Mouse (Mus musculus): Measurements from ENCODE around the gene Egfl6. TPM values are rescaled to one million over a fixed set of nuclear protein-coding genes. Genes with fewer than 3 reads are reported as not detected.

The Egfl6 gene
- polyA plus RNA-seq (2015; fragmentation: Nextera tagmentation; extraction: Ambion mirVana), result 5.2 and 5.3 TPM in 2 replicates

DNA sequence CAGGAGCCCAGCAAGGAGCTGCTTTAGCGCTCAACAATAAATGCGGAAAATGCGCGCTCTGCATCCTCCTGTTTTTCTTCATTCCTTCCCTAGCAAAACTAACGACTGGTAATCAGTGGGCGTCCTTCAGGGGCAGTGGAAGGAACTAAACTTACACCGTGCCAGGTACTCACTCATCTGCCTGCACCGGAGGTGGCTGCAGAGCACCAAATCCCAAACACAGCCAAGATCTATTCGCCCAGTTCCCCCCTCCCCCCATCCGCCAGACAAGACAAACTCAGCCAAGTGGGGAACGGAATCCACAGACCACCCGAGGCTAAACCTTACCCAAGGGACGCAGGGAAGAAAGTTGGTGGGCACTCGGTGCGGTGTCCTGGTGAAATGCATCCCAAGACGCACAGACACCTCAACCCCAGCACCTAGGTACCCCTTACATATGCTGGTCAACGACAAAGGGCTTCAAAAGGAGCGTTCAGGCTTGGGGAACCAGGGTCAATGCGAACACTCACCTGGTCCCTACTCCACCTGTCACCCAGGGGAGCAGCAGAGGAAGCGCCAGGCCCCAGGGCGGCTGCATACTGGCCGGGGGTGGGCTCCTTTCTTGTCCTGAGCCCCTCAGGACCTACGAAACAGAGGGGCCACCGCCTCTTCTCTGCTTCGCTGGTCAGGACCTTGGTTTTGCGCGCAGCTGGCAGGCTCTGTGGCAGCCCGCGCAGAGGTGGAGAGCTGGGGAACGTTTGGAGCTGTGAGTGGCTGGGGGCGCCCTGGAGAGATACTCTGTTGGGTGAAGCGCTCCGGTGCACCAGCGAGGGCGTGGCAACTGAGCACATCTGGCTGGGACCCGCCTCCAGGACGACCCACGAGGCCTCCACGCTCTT lies at the start of gene Egfl6:
Gene Egfl6, minus strand, starts transcription at position 774 of the 878 bp plus-strand sequence.
- Histone ChIP-seq H3K4me1 (replicated peaks) (no peaks in the 10 kb centered on the region), H3K9me3 (no peaks in the 10 kb centered on the region), H3K4me3 (replicated peaks) (peak within 1 kb of the TSS; percentile 31), H3K9ac (no peak within 1 kb of the TSS), H3K27ac (no peak within 1 kb of the TSS), H3K27me3 (replicated peaks) (peaks cover 8% of the 10 kb centered on the region), H3K4me2 (replicated peaks) (peak within 1 kb of the TSS; percentile 68), H3K36me3 (no peaks in the 10 kb centered on the region)
- WGBS, result 27% methylated on average over 39 of the region's 39 CpGs
- ATAC-seq, result peak; percentile 58

DNA sequence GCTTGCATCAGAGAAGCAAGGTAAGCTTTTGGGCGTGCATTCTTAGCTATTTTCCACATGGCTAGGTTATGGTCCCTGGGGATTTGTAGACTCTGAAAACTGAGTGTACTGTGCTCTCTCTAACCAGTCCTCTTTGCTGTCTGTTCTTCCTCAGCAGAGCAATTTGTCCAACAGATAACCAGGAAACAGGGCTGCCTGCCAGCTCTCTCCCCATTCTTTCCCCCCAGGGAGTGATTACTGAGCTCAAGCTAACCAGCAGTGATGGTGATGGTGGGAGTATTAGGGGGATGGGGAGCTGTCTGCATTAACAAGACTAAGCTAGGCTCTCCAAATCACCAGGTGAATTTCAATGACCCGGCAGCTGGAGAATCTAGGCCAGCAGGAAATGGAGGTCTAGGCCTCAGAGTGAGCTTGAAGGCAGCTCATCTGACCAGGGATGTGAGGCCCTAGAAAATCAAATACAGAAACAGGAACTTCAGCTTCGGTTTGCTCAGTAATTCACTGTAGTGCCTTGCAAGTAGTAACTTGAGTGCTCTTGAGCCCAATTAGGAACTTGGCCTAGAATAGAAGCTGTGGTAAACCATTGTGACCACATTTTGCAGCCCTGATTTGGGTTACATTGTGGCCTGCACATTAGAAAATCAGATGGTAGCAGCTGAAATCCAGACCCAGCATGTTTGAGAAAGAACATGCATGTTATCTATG lies 41.5 kb upstream of the Egfl6 start:
- Histone ChIP-seq H3K4me3 (replicated peaks) (no peak overlapping the region), H3K36me3 (no peaks in the 10 kb centered on the region), H3K27me3 (replicated peaks) (no peaks in the 10 kb centered on the region), H3K27ac (no peak overlapping the region), H3K9me3 (no peaks in the 10 kb centered on the region), H3K4me1 (replicated peaks) (no peaks in the 10 kb centered on the region), H3K4me2 (replicated peaks) (no peak overlapping the region), H3K9ac (no peak overlapping the region)
- ATAC-seq, result no peak
- WGBS, result 58% methylated on average over 3 of the region's 3 CpGs

DNA sequence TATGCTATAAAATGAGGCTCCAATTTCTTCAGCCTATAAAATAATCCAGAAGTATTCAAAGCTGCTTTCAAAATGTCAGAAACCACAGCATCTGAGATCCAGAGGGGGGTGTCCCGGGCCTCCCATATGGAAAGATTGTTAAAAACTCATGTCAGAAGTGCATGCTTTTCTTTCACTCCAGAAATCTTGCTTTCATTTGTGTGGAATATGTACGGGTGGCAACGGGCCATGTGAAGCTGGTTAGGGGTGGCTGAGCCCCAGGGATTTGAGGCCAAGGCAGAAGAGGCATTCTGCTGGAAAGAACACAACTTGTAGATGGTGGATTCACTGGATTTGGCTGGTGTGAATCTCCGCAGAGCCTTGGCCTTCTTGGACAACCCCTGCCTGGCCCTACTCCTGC lies 40.7 kb upstream of the Egfl6 start:
- no peaks in the 10 kb centered on the region for H3K4me1 ChIP-seq (replicated peaks)
- H3K27me3 ChIP-seq (replicated peaks), result no peaks in the 10 kb centered on the region
- no peak for ATAC-seq
- no peak overlapping the region for H3K9ac ChIP-seq
- no peak overlapping the region for H3K27ac ChIP-seq
- H3K4me2 ChIP-seq (replicated peaks), result no peak overlapping the region
- H3K4me3 ChIP-seq (replicated peaks), result no peak overlapping the region
- no peaks in the 10 kb centered on the region for H3K36me3 ChIP-seq
- H3K9me3 ChIP-seq, result no peaks in the 10 kb centered on the region
- 83% methylated on average over 4 of the region's 4 CpGs for WGBS

DNA sequence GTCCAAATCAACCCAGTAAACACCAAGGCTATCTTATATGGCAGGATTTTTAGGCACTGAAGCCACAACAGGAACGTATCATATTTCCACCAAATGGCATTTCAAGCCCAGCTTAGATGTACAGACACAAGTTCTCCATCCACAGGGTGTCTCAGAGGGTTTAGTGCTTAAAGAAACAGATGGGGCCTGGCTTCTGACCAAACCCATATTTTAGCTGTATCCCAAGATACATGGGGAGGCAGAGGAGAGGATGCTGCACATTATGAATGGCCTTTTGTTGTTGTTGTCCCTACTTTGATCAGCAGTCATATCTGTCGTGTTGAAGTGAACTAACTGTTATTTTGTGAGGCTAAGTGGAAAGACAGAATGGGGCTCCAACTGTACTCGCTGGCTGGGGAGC lies 37.7 kb upstream of the Egfl6 start:
- Histone ChIP-seq H3K4me2 (replicated peaks) (no peak overlapping the region), H3K4me3 (replicated peaks) (no peak overlapping the region), H3K4me1 (replicated peaks) (no peaks in the 10 kb centered on the region), H3K9me3 (no peaks in the 10 kb centered on the region), H3K27me3 (replicated peaks) (peaks cover 3% of the 10 kb centered on the region; the same call in 1 of the 2 replicates), H3K9ac (no peak overlapping the region), H3K36me3 (no peaks in the 10 kb centered on the region), H3K27ac (no peak overlapping the region)
- WGBS, result 61% methylated on average over 3 of the region's 3 CpGs
- no peak for ATAC-seq

DNA sequence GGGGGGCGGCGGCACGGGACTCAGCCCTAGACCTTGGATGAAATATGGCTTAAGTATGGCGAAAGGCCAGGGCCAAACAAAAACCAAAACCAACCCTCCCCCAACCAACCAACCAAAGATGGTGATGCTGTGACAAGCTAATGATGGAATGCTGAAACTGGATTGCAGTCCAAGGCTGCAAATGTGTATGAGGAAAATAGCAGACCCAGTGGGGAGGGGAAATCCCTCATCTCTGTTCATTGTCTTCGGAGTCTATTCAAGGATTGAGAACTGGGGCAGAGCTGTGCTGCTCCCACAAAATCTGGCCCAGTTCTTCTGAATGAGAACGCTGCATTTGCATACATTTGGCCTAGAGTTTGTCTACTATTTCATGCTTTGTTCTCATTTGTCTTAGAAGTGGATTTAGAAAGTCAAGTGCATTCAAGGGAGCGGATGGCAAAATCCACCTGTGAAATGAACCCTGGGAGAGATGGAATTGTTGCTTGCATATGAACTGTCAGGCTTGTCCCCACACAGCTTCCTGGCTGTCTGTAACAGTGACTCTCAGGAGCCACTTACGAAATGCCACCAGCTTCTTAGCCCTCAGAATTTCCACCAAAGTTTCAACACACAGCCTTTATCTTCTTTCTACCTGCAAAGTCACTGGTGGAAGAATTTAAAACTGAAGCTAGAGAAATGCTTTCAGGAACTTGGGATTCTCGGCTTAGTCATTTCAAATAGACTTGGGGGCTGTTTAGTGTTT lies 36.2 kb upstream of the Egfl6 start:
- Histone ChIP-seq H3K36me3 (no peaks in the 10 kb centered on the region), H3K9me3 (no peaks in the 10 kb centered on the region), H3K4me2 (replicated peaks) (no peak overlapping the region), H3K27me3 (replicated peaks) (peaks cover 3% of the 10 kb centered on the region; the same call in 1 of the 2 replicates), H3K4me1 (replicated peaks) (no peaks in the 10 kb centered on the region), H3K27ac (no peak overlapping the region), H3K4me3 (replicated peaks) (no peak overlapping the region), H3K9ac (no peak overlapping the region)
- 61% methylated on average over 9 of the region's 9 CpGs for WGBS
- ATAC-seq, result 0 out of 2 replicates have a peak, but pooled peaks have one; percentile 34

DNA sequence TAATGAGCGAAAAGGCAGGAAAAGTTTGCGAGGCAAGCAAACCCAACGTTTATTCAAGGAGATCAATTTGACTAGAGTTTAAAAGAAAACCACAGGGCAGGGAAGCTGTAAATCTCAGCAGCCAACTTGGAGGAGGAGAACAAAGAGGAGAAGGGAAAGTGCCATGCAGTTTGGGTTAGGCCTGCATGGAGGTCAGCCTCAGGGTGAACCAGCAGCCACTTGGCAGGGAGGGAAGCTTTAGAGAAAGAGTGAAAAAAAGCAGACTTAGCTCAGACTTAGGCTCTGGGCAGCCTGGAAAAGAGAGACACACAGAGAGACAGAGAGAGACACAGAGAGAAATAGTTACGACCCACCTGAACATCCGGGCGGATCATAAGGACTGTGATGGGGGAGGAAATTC lies 35.4 kb upstream of the Egfl6 start:
- Histone ChIP-seq H3K9me3 (no peaks in the 10 kb centered on the region), H3K27ac (no peak overlapping the region), H3K4me2 (replicated peaks) (peak overlapping the region; percentile 19; the same call in 1 of the 2 replicates), H3K27me3 (replicated peaks) (peaks cover 3% of the 10 kb centered on the region; the same call in 1 of the 2 replicates), H3K4me1 (replicated peaks) (no peaks in the 10 kb centered on the region), H3K36me3 (no peaks in the 10 kb centered on the region), H3K4me3 (replicated peaks) (no peak overlapping the region), H3K9ac (no peak overlapping the region)
- WGBS, result 52% methylated on average over 6 of the region's 6 CpGs
- ATAC-seq, result 0 out of 2 replicates have a peak, but pooled peaks have one; percentile 25

DNA sequence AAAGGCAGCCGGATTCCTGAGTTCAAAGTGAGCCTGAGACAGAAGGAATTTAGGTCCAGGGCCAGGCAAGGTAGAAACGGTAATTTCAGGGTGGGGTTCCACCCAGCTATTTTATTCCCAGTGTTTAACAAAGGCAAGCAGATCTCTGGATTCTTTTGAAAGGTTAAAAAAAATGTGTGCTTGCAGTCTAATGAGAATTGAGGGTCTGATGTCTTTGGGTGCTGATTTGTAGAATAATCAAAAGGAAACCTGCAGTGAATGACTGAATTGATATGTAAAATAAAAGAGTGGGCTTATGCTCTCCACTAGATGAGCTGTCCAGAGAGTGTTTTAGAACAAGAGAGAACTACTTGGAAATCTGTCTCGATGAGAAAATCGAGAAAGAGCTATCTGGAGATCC lies 33.6 kb upstream of the Egfl6 start:
- WGBS, result 74% methylated on average over 4 of the region's 4 CpGs
- H3K4me2 ChIP-seq (replicated peaks), result no peak overlapping the region

DNA sequence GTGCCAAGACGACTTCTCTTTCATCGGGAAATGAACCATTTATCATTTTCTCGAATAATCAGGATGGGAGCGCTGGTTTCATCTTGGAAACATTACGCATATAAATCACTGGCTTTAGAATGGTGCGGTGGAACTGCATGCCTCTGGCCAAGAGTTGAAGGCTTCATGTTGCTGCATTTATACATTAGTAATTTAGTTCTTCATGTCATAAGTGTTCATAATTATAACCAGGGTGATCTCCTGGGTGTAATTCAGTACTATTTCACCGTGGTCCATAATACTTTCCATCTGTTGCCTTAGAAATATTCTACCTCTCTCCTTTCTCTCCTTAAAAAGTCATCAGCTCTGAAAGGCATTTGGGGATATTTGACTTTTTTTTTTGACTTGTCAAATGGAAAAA lies 29.7 kb upstream of the Egfl6 start:
- H3K36me3 ChIP-seq, result no peaks in the 10 kb centered on the region
- no peak overlapping the region for H3K4me2 ChIP-seq (replicated peaks)
- H3K4me1 ChIP-seq (replicated peaks), result no peaks in the 10 kb centered on the region
- 77% methylated on average over 7 of the region's 7 CpGs for WGBS
- no peak overlapping the region for H3K4me3 ChIP-seq (replicated peaks)
- no peaks in the 10 kb centered on the region; the same call in 1 of the 2 replicates for H3K27me3 ChIP-seq (replicated peaks)
- no peak for ATAC-seq
- no peaks in the 10 kb centered on the region for H3K9me3 ChIP-seq
- no peak overlapping the region for H3K27ac ChIP-seq
- H3K9ac ChIP-seq, result no peak overlapping the region

More for the DNA sequence above, 33.6 kb upstream of the Egfl6 start:
- Histone ChIP-seq H3K4me3 (replicated peaks) (no peak overlapping the region), H3K27ac (no peak overlapping the region), H3K27me3 (replicated peaks) (peaks cover 3% of the 10 kb centered on the region; the same call in 1 of the 2 replicates), H3K4me1 (replicated peaks) (no peaks in the 10 kb centered on the region), H3K36me3 (no peaks in the 10 kb centered on the region), H3K9me3 (no peaks in the 10 kb centered on the region), H3K9ac (no peak overlapping the region)
- ATAC-seq, result no peak

DNA sequence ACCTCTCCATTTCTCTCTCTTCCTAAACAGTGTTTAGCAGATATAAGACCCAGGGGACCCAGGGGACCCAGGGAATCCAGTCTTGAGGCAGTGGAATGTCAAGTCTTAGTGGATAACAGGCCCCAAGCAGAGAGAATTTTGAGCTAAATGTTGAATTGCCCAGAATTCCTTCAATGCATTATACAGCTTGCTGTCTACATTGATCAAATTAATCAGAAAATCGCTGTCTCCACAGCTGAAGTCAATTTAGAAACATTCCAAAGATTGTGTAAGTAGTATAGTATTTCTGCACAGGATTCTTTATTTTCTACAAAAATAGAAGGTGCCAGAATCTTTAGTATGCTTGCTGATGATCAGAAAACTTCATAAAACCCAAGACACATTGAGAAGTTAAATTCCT lies 9.4 kb downstream of the Egfl6 start:
- Histone ChIP-seq H3K27ac (no peak overlapping the region), H3K36me3 (no peaks in the 10 kb centered on the region), H3K9me3 (no peaks in the 10 kb centered on the region), H3K4me2 (replicated peaks) (no peak overlapping the region), H3K27me3 (replicated peaks) (no peaks in the 10 kb centered on the region), H3K4me3 (replicated peaks) (no peak overlapping the region), H3K4me1 (replicated peaks) (no peaks in the 10 kb centered on the region), H3K9ac (no peak overlapping the region)
- 69% methylated on average over 1 of the region's 1 CpGs for WGBS
- ATAC-seq, result no peak

DNA sequence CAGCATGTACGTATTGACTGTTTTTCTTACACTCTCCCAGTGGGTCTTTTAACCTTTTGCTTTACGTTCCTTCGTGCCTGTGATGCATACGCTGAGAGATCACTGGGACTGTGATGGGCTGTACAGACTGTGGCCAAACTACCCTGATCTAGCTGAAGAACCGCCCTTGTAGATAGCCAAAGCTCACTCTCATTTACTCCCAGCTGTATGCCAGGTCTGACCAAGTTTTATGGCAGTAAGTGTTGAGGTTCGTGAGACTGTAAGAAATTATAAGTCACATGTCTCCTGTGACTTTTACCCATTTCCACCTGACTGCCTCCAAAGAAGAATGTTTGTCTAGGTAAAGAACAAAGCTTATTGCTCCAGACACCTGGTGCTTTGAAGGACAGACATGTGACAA lies 19.5 kb downstream of the Egfl6 start:
- Histone ChIP-seq H3K27me3 (replicated peaks) (no peaks in the 10 kb centered on the region), H3K9ac (no peak overlapping the region), H3K9me3 (no peaks in the 10 kb centered on the region), H3K4me3 (replicated peaks) (no peak overlapping the region), H3K4me2 (replicated peaks) (no peak overlapping the region), H3K4me1 (replicated peaks) (no peaks in the 10 kb centered on the region), H3K27ac (no peak overlapping the region), H3K36me3 (no peaks in the 10 kb centered on the region)
- 75% methylated on average over 6 of the region's 6 CpGs for WGBS
- peak; percentile 93 for ATAC-seq

DNA sequence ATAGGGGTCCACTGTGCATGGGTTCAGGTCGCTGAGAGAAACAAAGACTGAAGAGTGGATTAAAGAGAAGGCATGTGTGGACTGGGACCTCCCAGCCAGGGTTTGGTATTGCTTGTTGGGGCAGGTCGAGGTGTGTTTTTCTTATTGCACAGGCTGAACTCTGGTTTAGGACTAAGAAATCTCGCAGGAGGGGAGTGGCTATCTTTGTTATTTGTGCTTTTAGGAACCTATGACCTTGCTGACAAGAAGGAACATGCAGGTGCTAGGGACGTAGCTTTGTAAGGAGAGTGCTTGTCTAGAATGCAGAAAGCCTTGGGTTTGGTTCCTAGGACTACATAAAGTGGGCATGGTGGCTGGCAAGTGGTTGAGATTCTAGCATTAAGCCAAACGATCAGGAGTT lies 20.1 kb downstream of the Egfl6 start:
- WGBS, result 62% methylated on average over 5 of the region's 5 CpGs
- Histone ChIP-seq H3K36me3 (no peaks in the 10 kb centered on the region), H3K4me3 (replicated peaks) (no peak overlapping the region), H3K4me1 (replicated peaks) (no peaks in the 10 kb centered on the region), H3K27me3 (replicated peaks) (no peaks in the 10 kb centered on the region), H3K9me3 (no peaks in the 10 kb centered on the region), H3K9ac (no peak overlapping the region), H3K27ac (no peak overlapping the region), H3K4me2 (replicated peaks) (no peak overlapping the region)
- peak; percentile 70 for ATAC-seq

DNA sequence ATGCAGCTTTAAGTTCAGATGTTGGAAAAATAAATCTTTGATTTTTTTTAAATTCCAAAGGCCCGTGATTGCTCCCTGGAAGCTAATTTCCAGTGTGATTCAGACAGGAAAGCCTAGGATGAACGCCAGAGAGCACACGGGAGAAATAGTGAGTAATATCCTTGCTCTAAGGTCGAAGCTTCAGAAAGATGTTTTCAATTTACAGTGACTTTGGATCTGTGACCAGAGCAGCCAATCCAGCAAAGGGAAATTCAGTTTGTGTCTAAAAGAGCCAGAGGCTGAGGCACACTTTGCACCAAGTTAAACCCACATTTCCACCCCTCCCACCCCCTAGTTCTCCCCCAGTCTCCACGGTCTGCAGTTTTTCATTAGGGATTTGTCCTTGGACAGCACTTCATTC lies 20.6 kb downstream of the Egfl6 start:
- H3K9me3 ChIP-seq, result no peaks in the 10 kb centered on the region
- no peak overlapping the region for H3K4me3 ChIP-seq (replicated peaks)
- H3K9ac ChIP-seq, result no peak overlapping the region
- H3K36me3 ChIP-seq, result no peaks in the 10 kb centered on the region
- no peaks in the 10 kb centered on the region for H3K4me1 ChIP-seq (replicated peaks)
- H3K27ac ChIP-seq, result no peak overlapping the region
- 53% methylated on average over 5 of the region's 5 CpGs for WGBS
- 0 out of 2 replicates have a peak, but pooled peaks have one; percentile 17 for ATAC-seq
- H3K27me3 ChIP-seq (replicated peaks), result no peaks in the 10 kb centered on the region
- no peak overlapping the region for H3K4me2 ChIP-seq (replicated peaks)
